Mouse (Mus musculus) G1E (cell line): Measurements from ENCODE around the gene Adgrf2. TPM values are rescaled to one million over a fixed set of nuclear protein-coding genes. Genes with fewer than 3 reads are reported as not detected.
A peak's percentile ranks its signal among the peaks of the same experiment; 100 is the strongest.

ENCODE experiments used
- ATAC-seq: 2 replicates; pipeline ENCODE4 v1.8.0; 2016; ENCODE audit warnings: mild to moderate bottlenecking; ENCODE audit not compliant: insufficient number of reproducible peaks, poor library complexity, low FRiP score, severe bottlenecking; ENCODE audit errors: extremely low read depth
- DNase-seq: peaks from one replicate; pipeline ENCODE4 v3.0.0; 2012; ENCODE audit warnings: low spot score
- H3K27me3 ChIP-seq: 2 replicates; pipeline ENCODE4 v1.6.1; 2012; ENCODE audit warnings: mild to moderate bottlenecking, low read length, inconsistent platforms; ENCODE audit not compliant: insufficient read depth
- H3K36me3 ChIP-seq: replicated peaks from 2 replicates; pipeline ENCODE3; 2012; ENCODE audit warnings: mild to moderate bottlenecking, inconsistent platforms
- H3K4me1 ChIP-seq: 2 replicates; pipeline ENCODE4 v1.6.1; 2012; ENCODE audit warnings: low read depth, low read length, inconsistent platforms, mixed read lengths; ENCODE audit not compliant: insufficient read depth
- H3K4me3 ChIP-seq: 2 replicates; pipeline ENCODE4 v1.5.1; 2012; ENCODE audit warnings: low read depth, mild to moderate bottlenecking, inconsistent platforms, low read length, moderate library complexity, mixed read lengths
- H3K9me3 ChIP-seq: replicated peaks from 2 replicates; pipeline ENCODE4 v1.6.1; 2012; ENCODE audit warnings: inconsistent platforms
- CTCF ChIP-seq: IDR thresholded peaks from 2 replicates; pipeline ENCODE4 v1.5.1; 2012; ENCODE audit warnings: low read depth, low read length, inconsistent platforms, mixed read lengths
- GATA1 ChIP-seq: IDR thresholded peaks from 2 replicates; pipeline ENCODE4 v1.6.1; 2012; ENCODE audit warnings: borderline replicate concordance, low read length, inconsistent platforms, mixed read lengths
- GATA2 ChIP-seq: IDR thresholded peaks from 2 replicates; pipeline ENCODE4 v1.6.1; 2012; ENCODE audit warnings: low read depth, low read length, inconsistent platforms, borderline replicate concordance
- POLR2AphosphoS5 ChIP-seq: IDR thresholded peaks from 2 replicates; pipeline ENCODE4 v1.6.1; 2012; ENCODE audit warnings: low read depth, low read length, inconsistent platforms; ENCODE audit not compliant: insufficient replicate concordance
- TAL1 ChIP-seq: conservative IDR thresholded peaks from 2 replicates; pipeline ENCODE4 v1.6.1; 2012; ENCODE audit warnings: low read depth, low read length, inconsistent platforms, mixed read lengths
- polyA plus RNA-seq: library from polyadenylated mRNA; stranded (reverse); fragments of >175 nt; gene quantifications from 2 replicates; pipeline ENCODE4 v1.2.3, GENCODE M21; 2012
- total RNA-seq, 2 experiments: library from RNA; stranded (forward) in 1 of 2; stranded (reverse) in 1 of 2; fragments of 200-1000 nt in 1 of 2; fragments of >200 nt in 1 of 2; fragmentation: Nextera tagmentation in 1 of 2; gene quantifications; 2 replicates each; pipeline ENCODE4 v1.2.3; 2014 to 2017

Adgrf2 gene
- total RNA-seq (2014; fragmentation: Nextera tagmentation) (not detected in 2 replicates), total RNA-seq (2017) (0.05 TPM in 1 of 2 replicates, not detected in the other), polyA plus RNA-seq (not detected in 2 replicates)

GRCm38 (mm10) chr17:42741801-42742217 is at the start of gene Adgrf2:
Gene Adgrf2, minus strand, starts transcription at chr17:42742179.
- TF ChIP-seq CTCF = no peak
- no peak for TF ChIP-seq GATA2
- no peak for TF ChIP-seq POLR2AphosphoS5
- TF ChIP-seq TAL1 = no peak
- TF ChIP-seq GATA1 = no peak

DNA sequence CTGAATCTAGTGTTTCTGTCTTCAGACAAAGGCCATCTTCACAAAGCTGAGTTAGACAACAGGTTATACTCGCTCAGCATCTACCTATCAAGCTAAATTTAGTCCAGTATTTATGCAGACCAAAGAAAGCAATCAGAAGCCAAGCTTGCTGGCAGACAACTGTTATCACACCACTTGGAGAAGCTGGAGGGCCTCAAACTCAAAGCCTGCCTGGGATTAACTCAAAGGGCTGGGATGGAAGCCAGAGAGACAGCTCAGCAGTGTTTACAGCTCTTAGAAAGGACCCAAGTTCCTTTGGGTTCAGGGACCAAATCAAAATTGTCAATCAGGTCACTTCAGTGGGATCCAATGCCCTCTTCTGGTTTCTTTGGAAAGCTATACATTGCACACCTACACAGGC is 48.8 kb upstream of the Adgrf2 start:
- H3K4me3 ChIP-seq = no peak overlapping the region
- H3K27me3 ChIP-seq = no peaks in the 10 kb centered on the region
- no peaks in the 10 kb centered on the region for H3K4me1 ChIP-seq
- ATAC-seq = no peak
- no peak for DNase-seq
- no peaks in the 10 kb centered on the region for H3K9me3 ChIP-seq
- H3K36me3 ChIP-seq = peaks cover 2% of the 10 kb centered on the region
- TF ChIP-seq CTCF (no peak), GATA1 (no peak), TAL1 (no peak), GATA2 (no peak), POLR2AphosphoS5 (no peak)

More at GRCm38 (mm10) chr17:42741801-42742217, at the start of gene Adgrf2:
- H3K36me3 ChIP-seq = no peaks in the 10 kb centered on the region
- no peaks in the 10 kb centered on the region for H3K27me3 ChIP-seq
- H3K4me1 ChIP-seq = no peaks in the 10 kb centered on the region
- DNase-seq (no peak), ATAC-seq (no peak)
- H3K4me3 ChIP-seq = no peak within 1 kb of the TSS
- peaks cover 22% of the 10 kb centered on the region for H3K9me3 ChIP-seq

DNA sequence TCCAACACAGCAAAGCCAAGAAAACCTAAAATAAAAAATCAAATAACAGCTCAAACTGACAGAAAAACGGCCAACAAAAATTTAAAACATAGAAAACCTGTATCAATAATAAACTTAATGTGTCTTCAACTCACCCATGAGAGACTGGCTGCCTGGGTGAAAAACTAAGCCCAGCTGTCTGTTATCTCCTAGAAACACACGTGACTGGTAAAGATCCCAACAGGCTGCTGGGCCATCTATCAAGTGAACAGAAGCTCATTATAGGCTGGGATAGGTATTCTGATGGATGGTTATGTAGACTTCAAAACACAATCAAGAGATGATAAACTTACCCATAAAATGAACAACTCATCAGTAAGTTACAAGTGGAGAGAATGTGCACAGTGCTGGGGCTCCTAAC is 47.7 kb upstream of the Adgrf2 start:
- Histone ChIP-seq H3K27me3 (no peaks in the 10 kb centered on the region), H3K36me3 (peaks cover 2% of the 10 kb centered on the region), H3K4me3 (no peak overlapping the region), H3K4me1 (no peaks in the 10 kb centered on the region), H3K9me3 (no peaks in the 10 kb centered on the region)
- ATAC-seq = 0 out of 2 replicates have a peak, but pooled peaks have one; percentile 15
- no peak for DNase-seq
- TF ChIP-seq GATA2 (no peak), TAL1 (no peak), POLR2AphosphoS5 (no peak), GATA1 (no peak), CTCF (no peak)

DNA sequence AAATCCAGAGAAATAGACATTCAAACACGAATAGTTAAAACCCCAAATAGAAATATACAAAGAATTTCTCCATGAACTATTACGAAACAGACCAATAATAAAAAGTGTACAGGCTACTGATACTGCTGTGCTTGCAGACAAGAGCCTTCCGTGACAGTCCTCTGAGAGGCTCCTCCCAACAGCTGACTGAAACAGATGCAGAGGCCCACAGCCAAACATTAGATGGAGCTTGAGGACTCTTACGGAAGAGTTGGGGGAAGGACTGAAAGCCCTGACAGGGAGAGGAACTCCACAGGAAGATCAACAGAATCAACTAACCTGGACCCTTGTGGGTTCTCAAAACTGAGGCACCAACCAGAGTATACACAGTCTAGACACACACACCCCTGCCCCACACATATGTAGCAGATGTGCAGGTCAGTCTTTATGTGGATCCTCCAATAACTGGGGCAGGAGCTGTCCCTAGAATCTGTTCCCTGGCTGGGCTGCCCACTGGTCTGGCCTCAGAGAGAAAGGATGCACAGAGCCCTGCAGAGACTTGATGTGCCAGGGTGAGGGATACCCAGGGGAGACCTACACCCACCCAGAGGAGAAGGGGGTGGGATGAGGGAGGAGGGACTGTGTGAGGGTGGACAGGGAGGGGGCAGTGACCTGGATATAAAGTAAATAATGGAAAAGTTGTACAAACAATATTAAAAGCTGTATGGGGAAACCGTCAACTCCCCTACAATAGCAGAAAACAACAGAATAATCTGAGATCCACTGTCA is 46.9 kb upstream of the Adgrf2 start:
- ATAC-seq = no peak
- Histone ChIP-seq H3K36me3 (peaks cover 2% of the 10 kb centered on the region), H3K27me3 (no peaks in the 10 kb centered on the region), H3K9me3 (no peaks in the 10 kb centered on the region), H3K4me1 (no peaks in the 10 kb centered on the region), H3K4me3 (no peak overlapping the region)
- TF ChIP-seq TAL1 (no peak), CTCF (no peak), GATA1 (no peak), GATA2 (no peak), POLR2AphosphoS5 (no peak)
- DNase-seq = no peak

DNA sequence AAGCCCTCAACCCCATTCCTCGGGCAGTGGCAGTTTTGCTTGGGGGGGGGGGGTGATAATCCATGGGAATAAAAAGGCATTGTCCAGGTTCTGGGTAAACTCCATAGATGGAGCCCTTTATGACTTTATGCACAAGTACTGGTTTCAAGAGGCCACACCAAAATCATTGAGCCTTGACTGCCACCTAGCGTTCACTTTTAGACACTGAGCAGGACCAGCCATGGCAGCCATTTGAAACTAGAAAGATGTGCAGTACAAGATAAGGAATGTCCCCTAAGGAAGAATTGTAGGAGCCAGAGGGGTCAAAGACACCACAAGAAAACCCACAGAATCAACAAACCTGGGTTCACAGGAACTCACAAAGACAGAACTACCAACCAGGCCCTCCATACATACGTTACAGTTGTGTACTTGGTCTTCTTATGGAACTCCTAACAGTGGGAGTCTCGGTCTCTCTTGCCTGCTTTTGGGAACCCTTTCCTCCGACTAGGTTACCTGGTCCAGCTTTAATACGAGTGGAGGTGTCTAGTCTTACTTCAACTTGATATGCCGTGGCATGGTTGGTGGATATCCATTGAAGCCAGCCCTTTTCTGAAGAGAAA is 40.3 kb upstream of the Adgrf2 start:
- no peaks in the 10 kb centered on the region for H3K36me3 ChIP-seq
- TF ChIP-seq POLR2AphosphoS5 = no peak
- peak; percentile 51 for TF ChIP-seq CTCF
- DNase-seq (peak; percentile 6), ATAC-seq (peak; percentile 60)
- H3K9me3 ChIP-seq = no peaks in the 10 kb centered on the region
- H3K4me1 ChIP-seq = no peaks in the 10 kb centered on the region
- no peaks in the 10 kb centered on the region for H3K27me3 ChIP-seq
- no peak overlapping the region for H3K4me3 ChIP-seq

DNA sequence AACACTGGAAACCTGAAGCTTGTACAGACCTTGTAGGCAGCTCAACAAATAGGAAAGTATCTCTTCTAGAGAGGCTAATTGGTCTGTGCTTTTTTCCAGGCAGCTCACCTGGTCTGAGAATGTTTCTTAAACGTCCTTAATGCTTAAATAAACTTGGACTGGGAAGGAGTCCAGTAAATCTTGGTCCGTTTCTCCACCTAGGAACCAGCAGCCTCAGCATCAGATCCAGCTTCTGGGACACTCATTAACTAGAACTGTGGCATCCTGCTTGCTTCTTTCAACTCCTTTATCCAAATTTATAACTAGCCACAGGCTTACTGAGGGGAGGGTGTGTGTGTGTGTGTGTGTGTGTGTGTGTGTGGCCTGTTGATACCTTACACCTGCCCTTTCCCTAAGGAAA is 11.8 kb upstream of the Adgrf2 start:
- DNase-seq = no peak
- H3K36me3 ChIP-seq = no peaks in the 10 kb centered on the region
- no peak overlapping the region for H3K4me3 ChIP-seq
- H3K27me3 ChIP-seq = no peaks in the 10 kb centered on the region
- H3K9me3 ChIP-seq = peaks cover 17% of the 10 kb centered on the region
- no peaks in the 10 kb centered on the region for H3K4me1 ChIP-seq
- TF ChIP-seq POLR2AphosphoS5 = no peak
- TF ChIP-seq GATA2 = no peak
- no peak for TF ChIP-seq TAL1
- no peak for TF ChIP-seq GATA1
- TF ChIP-seq CTCF = no peak
- ATAC-seq = no peak
